Mouse (Mus musculus) intestine, postnatal 0 days (tissue): ENCODE measurements at regions not wholly inside any gene's neighbourhood (a gene's known extent, or its start where the extent isn't known, plus 50 kb on each side); places are given as distances from the start of the nearest gene placed in this dataset.

Experiments used
- ATAC-seq: fragments of 200-750 bp; cut with Nextera tagmentation; 2 replicates; pipeline ENCODE4 v1.8.0; 2017; ENCODE audit warnings: mild to moderate bottlenecking, moderate TSS enrichment, moderate library complexity
- H3K27ac ChIP-seq: fragments of 300-500 bp; sonication (generic); 2 replicates; pipeline ENCODE4 v1.5.1; 2014; ENCODE audit warnings: mild to moderate bottlenecking, low read depth, low read length, moderate library complexity
- H3K27me3 ChIP-seq: fragments of 300-500 bp; sonication (generic); replicated peaks from 2 replicates; pipeline ENCODE4 v1.6.1; 2014; ENCODE audit warnings: low read length, mixed read lengths; ENCODE audit not compliant: control insufficient read depth, insufficient read depth
- H3K36me3 ChIP-seq: fragments of 300-500 bp; sonication (generic); 2 replicates; pipeline ENCODE4 v1.6.1; 2014; ENCODE audit warnings: mild to moderate bottlenecking, moderate library complexity; ENCODE audit not compliant: control insufficient read depth, insufficient read depth
- H3K4me1 ChIP-seq: fragments of 300-500 bp; sonication (generic); replicated peaks from 2 replicates; pipeline ENCODE4 v1.6.1; 2014; ENCODE audit warnings: antibody characterized with exemption, low read length, mixed read lengths; ENCODE audit not compliant: control insufficient read depth, insufficient read depth
- H3K4me2 ChIP-seq: fragments of 300-500 bp; sonication (generic); replicated peaks from 2 replicates; pipeline ENCODE4 v1.6.1; 2014; ENCODE audit warnings: low read depth, mild to moderate bottlenecking, moderate library complexity
- H3K4me3 ChIP-seq: fragments of 300-500 bp; sonication (generic); 2 replicates; pipeline ENCODE4 v1.5.1; 2014; ENCODE audit warnings: low read depth, low read length
- H3K9ac ChIP-seq: fragments of 300-500 bp; sonication (generic); 2 replicates; pipeline ENCODE4 v1.6.1; 2014; ENCODE audit warnings: mild to moderate bottlenecking, low read depth, low read length
- H3K9me3 ChIP-seq: fragments of 300-500 bp; sonication (generic); 2 replicates; pipeline ENCODE4 v1.6.1; 2016; ENCODE audit warnings: mixed run types; ENCODE audit not compliant: control insufficient read depth
- CTCF ChIP-seq: sonication (generic); IDR thresholded peaks from 2 replicates; pipeline ENCODE4 v1.5.1; 2016; ENCODE audit warnings: low read depth, mild to moderate bottlenecking, control low read depth, antibody characterized with exemption, moderate library complexity
- WGBS: fragments of 180-500 bp; shearing (Covaris S2); extraction: QIAGEN DNeasy Blood & Tissue Kit; methylation state at CpG from one replicate; pipeline ENCODE4 v1.1.7; 2014; 5-methylcytosine and 5-hydroxymethylcytosine counted together

DNA sequence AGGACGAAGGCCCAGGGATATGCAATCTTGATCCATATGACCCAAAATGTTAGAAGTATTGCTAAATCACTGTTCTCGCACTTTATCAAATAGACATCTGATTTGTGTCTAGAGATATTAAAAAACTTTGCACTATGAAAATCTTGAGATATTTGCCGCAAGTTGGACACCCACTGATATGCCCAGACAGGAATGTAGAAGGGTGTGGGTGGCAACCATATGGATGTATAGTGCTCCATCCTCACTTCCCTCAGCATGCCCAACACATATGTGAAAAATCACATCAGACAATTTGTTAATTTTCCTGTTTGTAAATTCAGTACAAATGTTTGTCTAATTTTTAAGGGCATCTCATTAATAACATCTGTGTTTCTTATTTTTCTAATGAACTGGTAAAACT, 874.1 kb upstream of the Sel1l start:
- ATAC-seq, result no peak
- H3K36me3 ChIP-seq, result no peaks in the 10 kb centered on the region
- no peaks in the 10 kb centered on the region for H3K4me1 ChIP-seq
- H3K27me3 ChIP-seq, result no peaks in the 10 kb centered on the region
- H3K4me3 ChIP-seq, result no peak overlapping the region
- no peak overlapping the region for H3K4me2 ChIP-seq
- WGBS, result 89% methylated on average over 3 of the region's 3 CpGs
- no peak for TF ChIP-seq CTCF
- H3K27ac ChIP-seq, result no peak overlapping the region
- no peaks in the 10 kb centered on the region for H3K9me3 ChIP-seq
- no peak overlapping the region for H3K9ac ChIP-seq

DNA sequence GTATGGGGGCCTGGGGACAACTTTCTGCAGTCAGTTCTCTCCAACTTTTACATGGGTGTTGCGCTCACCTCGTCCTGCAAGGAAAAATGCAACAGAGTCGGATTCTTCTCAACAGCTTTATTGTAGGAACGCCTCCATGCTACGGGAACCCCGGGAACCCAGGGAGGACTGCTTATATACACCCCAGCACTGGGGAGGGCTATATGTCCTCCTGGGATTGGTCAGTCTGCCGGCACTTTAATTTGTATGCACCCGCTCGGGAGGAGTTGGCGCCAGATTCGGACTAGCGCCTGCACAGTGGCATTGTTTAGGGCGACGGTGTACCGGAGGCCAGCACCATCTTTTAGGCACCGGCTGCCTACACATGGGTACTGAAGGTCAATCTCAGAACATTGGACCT, 864.5 kb upstream of the Sel1l start:
- H3K9ac ChIP-seq, result no peak overlapping the region
- H3K9me3 ChIP-seq, result no peaks in the 10 kb centered on the region
- no peak overlapping the region for H3K4me2 ChIP-seq
- no peak overlapping the region for H3K27ac ChIP-seq
- H3K4me1 ChIP-seq, result no peaks in the 10 kb centered on the region
- WGBS, result 94% methylated on average over 16 of the region's 16 CpGs
- no peak for TF ChIP-seq CTCF
- ATAC-seq, result no peak
- H3K27me3 ChIP-seq, result no peaks in the 10 kb centered on the region
- no peak overlapping the region for H3K4me3 ChIP-seq
- H3K36me3 ChIP-seq, result no peaks in the 10 kb centered on the region

DNA sequence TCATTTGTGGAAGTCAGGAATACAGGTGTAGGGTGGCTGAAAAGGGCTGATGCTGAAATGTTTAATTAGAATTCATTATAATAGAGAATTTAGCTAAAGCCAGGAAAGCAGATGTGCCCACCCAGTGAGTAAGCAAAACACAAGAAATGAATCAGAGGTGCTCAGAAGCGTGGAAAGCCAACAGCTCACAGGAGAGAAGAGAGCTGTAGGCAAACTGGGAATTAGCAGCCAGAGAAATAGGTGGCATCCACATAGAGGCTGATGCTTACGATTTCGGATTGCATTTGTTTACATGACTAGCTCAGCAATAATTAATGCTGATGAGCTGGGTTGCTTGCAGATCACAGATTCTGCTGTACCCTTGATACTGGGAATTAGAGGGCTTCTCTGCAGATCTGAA, 859.5 kb upstream of the Sel1l start:
- Histone ChIP-seq H3K4me1 (no peaks in the 10 kb centered on the region), H3K9ac (no peak overlapping the region), H3K27ac (no peak overlapping the region), H3K9me3 (no peaks in the 10 kb centered on the region), H3K27me3 (no peaks in the 10 kb centered on the region), H3K4me2 (no peak overlapping the region), H3K4me3 (no peak overlapping the region), H3K36me3 (no peaks in the 10 kb centered on the region)
- 50% methylated on average over 3 of the region's 3 CpGs for WGBS
- TF ChIP-seq CTCF, result no peak
- no peak for ATAC-seq

DNA sequence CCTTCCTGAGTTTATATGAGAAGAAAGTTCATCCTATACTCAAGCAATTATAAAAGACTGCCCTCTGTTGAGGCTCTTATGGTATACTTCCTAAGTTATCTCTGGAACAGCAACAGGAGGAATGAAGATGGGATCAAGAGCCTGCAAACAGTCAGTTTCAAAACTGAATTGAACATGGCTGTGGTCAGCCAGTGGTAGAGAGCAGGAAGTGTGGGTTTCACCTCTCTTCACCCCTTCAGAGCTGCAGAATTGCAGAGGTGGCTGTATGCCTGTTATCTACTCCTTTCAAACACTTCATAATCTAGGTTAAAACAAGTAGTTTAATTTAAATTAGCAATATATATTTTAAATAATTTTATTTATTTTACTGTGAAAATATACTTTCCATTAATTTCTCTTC, 854.8 kb upstream of the Sel1l start:
- no peak for ATAC-seq
- Histone ChIP-seq H3K27me3 (no peaks in the 10 kb centered on the region), H3K4me1 (no peaks in the 10 kb centered on the region), H3K27ac (no peak overlapping the region), H3K36me3 (no peaks in the 10 kb centered on the region), H3K4me3 (no peak overlapping the region), H3K9ac (no peak overlapping the region), H3K9me3 (no peaks in the 10 kb centered on the region), H3K4me2 (no peak overlapping the region)
- no peak for TF ChIP-seq CTCF

DNA sequence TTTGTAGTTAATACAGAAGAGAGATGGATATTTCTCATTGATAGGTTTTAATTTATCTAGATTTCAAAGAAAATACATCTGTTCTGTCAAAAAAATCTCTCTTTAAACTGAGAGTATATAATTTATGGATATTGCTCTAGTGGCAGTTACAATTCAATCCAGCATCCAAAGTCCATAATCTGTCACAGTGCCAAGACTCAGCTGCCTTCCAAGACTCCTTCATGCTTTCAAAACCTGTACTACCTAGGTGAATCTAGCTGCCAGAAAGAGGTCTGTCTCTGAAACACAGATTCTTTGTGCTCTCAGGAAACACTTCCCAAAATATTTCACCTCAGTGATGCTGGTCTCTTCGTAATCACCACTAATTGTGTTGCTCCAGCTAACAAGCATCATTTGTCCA, 844.0 kb upstream of the Sel1l start:
- Histone ChIP-seq H3K4me1 (no peaks in the 10 kb centered on the region), H3K4me2 (no peak overlapping the region), H3K36me3 (no peaks in the 10 kb centered on the region), H3K27me3 (no peaks in the 10 kb centered on the region), H3K27ac (no peak overlapping the region), H3K9ac (no peak overlapping the region), H3K9me3 (no peaks in the 10 kb centered on the region), H3K4me3 (no peak overlapping the region)
- TF ChIP-seq CTCF, result no peak
- WGBS, result 85% methylated on average over 1 of the region's 1 CpGs
- no peak for ATAC-seq

DNA sequence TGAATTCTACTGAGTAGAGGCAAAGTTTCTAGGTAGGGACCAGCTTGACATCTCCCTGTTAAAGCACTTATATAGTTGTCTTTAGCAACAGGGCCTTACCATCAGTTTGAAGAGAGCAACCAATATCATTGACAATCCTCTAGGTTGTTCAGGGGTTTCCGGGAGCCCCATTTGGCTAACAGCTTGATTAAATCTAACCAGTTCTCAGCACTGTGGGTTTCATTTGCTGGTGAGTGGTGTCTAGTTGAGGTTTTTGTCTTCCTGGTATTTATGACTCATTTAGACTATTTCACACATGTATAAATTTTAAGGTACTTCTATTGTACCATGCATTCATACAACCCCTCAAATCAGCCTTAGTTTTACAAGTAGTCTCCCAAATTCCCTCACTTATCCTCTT, 823.4 kb upstream of the Sel1l start:
- no peak overlapping the region for H3K4me2 ChIP-seq
- no peak overlapping the region for H3K9ac ChIP-seq
- TF ChIP-seq CTCF, result no peak
- no peaks in the 10 kb centered on the region for H3K9me3 ChIP-seq
- no peak for ATAC-seq
- no peak overlapping the region for H3K4me3 ChIP-seq
- no peaks in the 10 kb centered on the region for H3K27me3 ChIP-seq
- WGBS, result 90% methylated on average over 1 of the region's 1 CpGs
- H3K36me3 ChIP-seq, result no peaks in the 10 kb centered on the region
- H3K27ac ChIP-seq, result no peak overlapping the region
- H3K4me1 ChIP-seq, result no peaks in the 10 kb centered on the region

DNA sequence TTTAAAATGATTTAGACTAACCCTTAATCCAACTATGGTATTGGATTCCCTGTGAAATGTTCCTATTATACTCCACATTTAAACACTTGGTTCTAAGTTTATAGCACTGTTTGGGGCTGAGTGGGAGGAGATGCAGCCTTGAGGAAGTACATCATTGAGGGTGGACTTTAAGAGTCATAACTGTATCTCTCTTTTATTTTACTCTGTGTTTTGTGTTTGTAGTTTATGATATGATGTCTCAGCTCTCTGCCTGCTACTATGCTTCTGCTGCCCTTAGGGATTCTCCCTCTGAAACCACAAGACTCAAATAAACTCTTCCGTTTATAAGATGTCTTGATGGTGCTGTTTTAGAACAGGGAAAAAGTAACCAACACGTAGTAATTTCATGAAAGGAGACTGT, 797.7 kb upstream of the Sel1l start:
- H3K9ac ChIP-seq, result no peak overlapping the region
- H3K4me1 ChIP-seq, result no peaks in the 10 kb centered on the region
- no peaks in the 10 kb centered on the region for H3K27me3 ChIP-seq
- no peak overlapping the region for H3K4me3 ChIP-seq
- no peak for ATAC-seq
- H3K36me3 ChIP-seq, result no peaks in the 10 kb centered on the region
- H3K27ac ChIP-seq, result no peak overlapping the region
- H3K9me3 ChIP-seq, result no peaks in the 10 kb centered on the region
- TF ChIP-seq CTCF, result no peak
- no peak overlapping the region for H3K4me2 ChIP-seq
- 66% methylated on average over 2 of the region's 2 CpGs for WGBS
